Mouse (Mus musculus) liver, adult 2 months (tissue): ENCODE measurements at regions not wholly inside any gene's neighbourhood (a gene's known extent, or its start where the extent isn't known, plus 50 kb on each side); places are given as distances from the start of the nearest gene placed in this dataset.

Experiments used
- DNase-seq: peaks from one replicate; pipeline ENCODE4 v3.0.0-alpha.2; 2011; ENCODE audit warnings: low read depth, low spot score; ENCODE audit errors: extremely low read depth
- H3K27ac ChIP-seq: fragments of 200-500 bp; replicated peaks from 2 replicates; pipeline ENCODE4 v1.5.1; 2012; ENCODE audit warnings: low read depth, mild to moderate bottlenecking, control low read depth, inconsistent platforms, low read length; ENCODE audit not compliant: insufficient read depth
- H3K27me3 ChIP-seq: fragments of 200-500 bp; 2 replicates; pipeline ENCODE4 v1.6.1; 2012; ENCODE audit warnings: mild to moderate bottlenecking, moderate library complexity, low read length, inconsistent platforms; ENCODE audit not compliant: control insufficient read depth, insufficient read depth
- H3K36me3 ChIP-seq: fragments of 200-500 bp; 2 replicates; pipeline ENCODE4 v1.6.1; 2012; ENCODE audit warnings: low read length, inconsistent platforms; ENCODE audit not compliant: control insufficient read depth, insufficient read depth
- H3K4me1 ChIP-seq: fragments of 200-500 bp; 2 replicates; pipeline ENCODE4 v1.6.1; 2011; ENCODE audit warnings: low read length; ENCODE audit not compliant: control insufficient read depth, insufficient read depth
- H3K4me3 ChIP-seq: fragments of 200-500 bp; 2 replicates; pipeline ENCODE4 v1.5.1; 2011; ENCODE audit warnings: low read depth, mild to moderate bottlenecking, control low read depth, low read length, moderate library complexity; ENCODE audit not compliant: insufficient read depth
- H3K79me2 ChIP-seq: fragments of 200-500 bp; 2 replicates; pipeline ENCODE4 v1.6.1; 2012; ENCODE audit warnings: inconsistent platforms, mild to moderate bottlenecking, low read length, moderate library complexity; ENCODE audit not compliant: control insufficient read depth, insufficient read depth
- H3K9ac ChIP-seq: fragments of 200-500 bp; 2 replicates; pipeline ENCODE4 v1.6.1; 2012; ENCODE audit warnings: low read depth, mild to moderate bottlenecking, control low read depth, inconsistent platforms, low read length
- CTCF ChIP-seq: fragments of 200-500 bp; IDR thresholded peaks from 2 replicates; pipeline ENCODE4 v1.5.1; 2011; ENCODE audit warnings: low read depth, low read length, control low read depth
- POLR2A ChIP-seq: fragments of 200-500 bp; IDR thresholded peaks from 2 replicates; pipeline ENCODE4 v1.6.1; 2011; ENCODE audit warnings: low read length, control low read depth; ENCODE audit not compliant: insufficient read depth; ENCODE audit errors: extremely low read depth
- WGBS: fragments of 180-500 bp; shearing (Covaris S2); methylation state at CpG from one replicate; pipeline ENCODE4 v1.1.7; 2018; 5-methylcytosine and 5-hydroxymethylcytosine counted together

- Histone ChIP-seq H3K4me1 (no peaks in the 10 kb centered on the region; the same call in 1 of the 2 replicates), H3K36me3 (no peaks in the 10 kb centered on the region), H3K4me3 (no peak overlapping the region), H3K9ac (no peak overlapping the region), H3K27me3 (no peaks in the 10 kb centered on the region), H3K79me2 (no peaks in the 10 kb centered on the region), H3K27ac (no peak overlapping the region)
- 94% methylated on average over 2 of the region's 2 CpGs for WGBS
- TF ChIP-seq CTCF, result no peak
- TF ChIP-seq POLR2A, result no peak
- no peak for DNase-seq
These were observed 94.6 kb upstream of the Man2a1 start for GRCm38 (mm10) chr17:64505956-64506355.

- no peaks in the 10 kb centered on the region for H3K27me3 ChIP-seq
- no peaks in the 10 kb centered on the region for H3K79me2 ChIP-seq
- H3K27ac ChIP-seq, result no peak overlapping the region
- no peak for DNase-seq
- 85% methylated on average over 3 of the region's 3 CpGs for WGBS
- H3K4me1 ChIP-seq, result no peaks in the 10 kb centered on the region; the same call in 1 of the 2 replicates
- no peak overlapping the region for H3K9ac ChIP-seq
- no peaks in the 10 kb centered on the region for H3K36me3 ChIP-seq
- no peak overlapping the region for H3K4me3 ChIP-seq
- TF ChIP-seq CTCF (no peak), POLR2A (no peak)
These were observed 89.3 kb upstream of the Man2a1 start for GRCm38 (mm10) chr17:64511139-64511779.

GRCm38 (mm10) chr17:64522213-64522612 is 78.3 kb upstream of the Man2a1 start:
- Histone ChIP-seq H3K4me3 (no peak overlapping the region), H3K27ac (no peak overlapping the region), H3K79me2 (no peaks in the 10 kb centered on the region), H3K4me1 (no peaks in the 10 kb centered on the region; the same call in 1 of the 2 replicates), H3K27me3 (no peaks in the 10 kb centered on the region), H3K36me3 (no peaks in the 10 kb centered on the region), H3K9ac (no peak overlapping the region)
- TF ChIP-seq CTCF, result peak; percentile 66
- no peak for TF ChIP-seq POLR2A
- DNase-seq, result peak; percentile 33
- WGBS, result 67% methylated on average over 8 of the region's 8 CpGs

- WGBS, result 90% methylated on average over 8 of the region's 8 CpGs
- no peak overlapping the region for H3K4me3 ChIP-seq
- TF ChIP-seq POLR2A (no peak), CTCF (no peak)
- no peak overlapping the region for H3K27ac ChIP-seq
- H3K4me1 ChIP-seq, result no peaks in the 10 kb centered on the region; the same call in 1 of the 2 replicates
- DNase-seq, result no peak
- H3K79me2 ChIP-seq, result no peaks in the 10 kb centered on the region
- no peaks in the 10 kb centered on the region for H3K27me3 ChIP-seq
- H3K36me3 ChIP-seq, result no peaks in the 10 kb centered on the region
- H3K9ac ChIP-seq, result no peak overlapping the region
These were observed 76.6 kb upstream of the Man2a1 start for GRCm38 (mm10) chr17:64523899-64524298.

- H3K4me1 ChIP-seq, result peaks cover 3% of the 10 kb centered on the region; the same call in 1 of the 2 replicates
- no peak overlapping the region for H3K9ac ChIP-seq
- no peaks in the 10 kb centered on the region for H3K27me3 ChIP-seq
- H3K79me2 ChIP-seq, result no peaks in the 10 kb centered on the region
- 92% methylated on average over 7 of the region's 7 CpGs for WGBS
- no peak overlapping the region for H3K4me3 ChIP-seq
- H3K27ac ChIP-seq, result no peak overlapping the region
- no peak for DNase-seq
- TF ChIP-seq CTCF (no peak), POLR2A (no peak)
- no peaks in the 10 kb centered on the region for H3K36me3 ChIP-seq
These were observed 72.7 kb upstream of the Man2a1 start for GRCm38 (mm10) chr17:64527817-64528216.

- H3K36me3 ChIP-seq, result no peaks in the 10 kb centered on the region
- 94% methylated on average over 7 of the region's 7 CpGs for WGBS
- no peaks in the 10 kb centered on the region for H3K79me2 ChIP-seq
- H3K9ac ChIP-seq, result no peak overlapping the region
- no peak overlapping the region for H3K4me3 ChIP-seq
- no peak for TF ChIP-seq POLR2A
- no peak for TF ChIP-seq CTCF
- no peaks in the 10 kb centered on the region for H3K27me3 ChIP-seq
- H3K4me1 ChIP-seq, result peaks cover 3% of the 10 kb centered on the region; the same call in 1 of the 2 replicates
- DNase-seq, result no peak
- no peak overlapping the region for H3K27ac ChIP-seq
These were observed 72.1 kb upstream of the Man2a1 start for GRCm38 (mm10) chr17:64528476-64528875.
